Mouse (Mus musculus): Measurements from ENCODE around the gene Rbx1. TPM values are rescaled to one million over a fixed set of nuclear protein-coding genes. Genes with fewer than 3 reads are reported as not detected.

Gene Rbx1
- total and polyA plus RNA-seq, 3 experiments = 228 to 778 (median 307) TPM

DNA sequence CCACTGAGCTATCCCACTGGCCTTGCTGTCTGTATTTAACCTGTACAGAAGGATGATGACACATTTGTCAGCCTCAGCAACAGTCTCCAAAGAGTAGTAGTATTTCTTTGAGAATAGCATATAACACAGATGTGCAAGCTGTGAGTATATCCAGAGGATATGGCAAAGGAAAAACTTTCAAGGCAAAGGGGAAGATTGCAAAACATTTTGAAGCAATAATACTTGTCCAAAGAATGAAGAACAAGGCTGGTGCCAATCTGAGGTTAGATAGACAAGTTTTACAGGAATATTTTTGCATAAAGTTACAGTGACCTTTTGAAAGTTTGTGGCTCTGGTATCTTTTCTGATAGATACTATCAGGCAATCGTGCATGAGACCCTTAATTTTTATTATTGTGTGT is 34.9 kb upstream of the Rbx1 start:
- Histone ChIP-seq H3K27me3 (ENCODE audit: control insufficient read depth in 1 of 2, insufficient read depth in 2 of 2, low read length in 2 of 2) (no peaks in the 10 kb centered on the region), H3K9ac (ENCODE audit: control insufficient read depth, low read depth, low read length, poor library complexity, severe bottlenecking) (no peak overlapping the region), H3K4me3 (ENCODE audit: control insufficient read depth in 1 of 2, insufficient read depth in 1 of 2, low read depth in 2 of 2, low read length in 2 of 2) (no peak overlapping the region), H3K79me2 (ENCODE audit: control insufficient read depth, insufficient read depth, low read length, poor library complexity) (no peaks in the 10 kb centered on the region), H3K9me3 (replicated peaks; ENCODE audit: insufficient read depth, low read length) (no peaks in the 10 kb centered on the region), H3K4me1 (ENCODE audit: control insufficient read depth in 1 of 2, insufficient read depth in 2 of 2, low read length in 2 of 2) (no peaks in the 10 kb centered on the region), H3K27ac (ENCODE audit: control insufficient read depth, low read depth, low read length) (no peak overlapping the region), H3K36me3 (ENCODE audit: control insufficient read depth in 1 of 2, insufficient read depth in 2 of 2, low read length in 2 of 2) (peaks cover 0 to 6% of the 10 kb centered on the region in 2 experiments; a peak in 2 of 4 replicates)
- TF ChIP-seq MXI1 (IDR thresholded peaks at IDR 0.05; ENCODE audit: low read depth, low read length) = no peak
- TF ChIP-seq JUND (IDR thresholded peaks at IDR 0.05; ENCODE audit: low read depth, low read length) = no peak
- no peak for TF ChIP-seq UBTF (IDR thresholded peaks at IDR 0.05; ENCODE audit: borderline replicate concordance, insufficient read depth, low read depth, low read length)
- no peak for TF ChIP-seq EP300 (IDR thresholded peaks at IDR 0.05; ENCODE audit: low read depth in 1 of 2, low read length in 2 of 2)
- no peak for TF ChIP-seq POLR2AphosphoS5 (IDR thresholded peaks at IDR 0.05; ENCODE audit: borderline replicate concordance, low read depth, low read length)
- no peak for DNase-seq (ENCODE audit: low read depth, low spot score)

DNA sequence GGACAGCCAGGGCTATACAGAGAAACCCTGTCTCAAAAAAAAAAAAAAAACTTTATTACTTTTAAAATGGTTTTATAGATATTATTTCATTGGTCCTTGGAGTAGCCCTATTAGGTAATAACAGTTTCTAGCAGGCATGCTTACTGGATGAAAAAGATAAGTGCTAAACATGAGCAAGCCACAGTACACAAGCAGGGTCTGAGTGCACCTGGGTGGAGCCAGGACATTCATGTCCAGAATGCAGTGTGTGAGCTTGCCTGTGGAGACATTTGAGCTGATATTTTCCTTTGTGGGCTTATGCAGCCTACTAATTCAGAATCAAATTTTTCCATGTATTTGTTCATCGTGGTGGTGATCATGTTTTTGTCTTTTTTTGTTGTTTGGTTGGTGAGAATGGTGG is 27.8 kb upstream of the Rbx1 start:
- no peak for TF ChIP-seq POLR2AphosphoS5 (IDR thresholded peaks at IDR 0.05; ENCODE audit: borderline replicate concordance, low read depth, low read length)
- no peak for TF ChIP-seq CHD2 (IDR thresholded peaks at IDR 0.05; ENCODE audit: low read length)
- no peak for TF ChIP-seq NRF1 (IDR thresholded peaks at IDR 0.05; ENCODE audit: insufficient read depth, low read depth, low read length, poor library complexity, severe bottlenecking)
- TF ChIP-seq MAFK (IDR thresholded peaks at IDR 0.05; ENCODE audit: borderline replicate concordance, low read depth, low read length) = no peak
- TF ChIP-seq MYB (IDR thresholded peaks at IDR 0.05; ENCODE audit: low read depth, low read length) = no peak
- no peak for TF ChIP-seq ZKSCAN1 (IDR thresholded peaks at IDR 0.05; ENCODE audit: low read depth, low read length)
- no peak for TF ChIP-seq RAD21 (IDR thresholded peaks at IDR 0.05; ENCODE audit: low read depth, low read length)
- no peak for DNase-seq (ENCODE audit: low read depth, low spot score)
- H3K4me3 ChIP-seq (ENCODE audit: control insufficient read depth in 1 of 2, insufficient read depth in 1 of 2, low read depth in 2 of 2, low read length in 2 of 2) = no peak overlapping the region
- H3K36me3 ChIP-seq (ENCODE audit: control insufficient read depth in 1 of 2, insufficient read depth in 2 of 2, low read length in 2 of 2) = peaks cover 0 to 1% of the 10 kb centered on the region in 2 experiments; a peak in 1 of 4 replicates
- no peaks in the 10 kb centered on the region for H3K79me2 ChIP-seq (ENCODE audit: control insufficient read depth, insufficient read depth, low read length, poor library complexity)
- no peak overlapping the region for H3K27ac ChIP-seq (ENCODE audit: control insufficient read depth, low read depth, low read length)
- no peak overlapping the region for H3K9ac ChIP-seq (ENCODE audit: control insufficient read depth, low read depth, low read length, poor library complexity, severe bottlenecking)
- H3K27me3 ChIP-seq (ENCODE audit: control insufficient read depth in 1 of 2, insufficient read depth in 2 of 2, low read length in 2 of 2) = no peaks in the 10 kb centered on the region
- H3K9me3 ChIP-seq (replicated peaks; ENCODE audit: insufficient read depth, low read length) = no peaks in the 10 kb centered on the region
- no peaks in the 10 kb centered on the region for H3K4me1 ChIP-seq (ENCODE audit: control insufficient read depth in 1 of 2, insufficient read depth in 2 of 2, low read length in 2 of 2)

DNA sequence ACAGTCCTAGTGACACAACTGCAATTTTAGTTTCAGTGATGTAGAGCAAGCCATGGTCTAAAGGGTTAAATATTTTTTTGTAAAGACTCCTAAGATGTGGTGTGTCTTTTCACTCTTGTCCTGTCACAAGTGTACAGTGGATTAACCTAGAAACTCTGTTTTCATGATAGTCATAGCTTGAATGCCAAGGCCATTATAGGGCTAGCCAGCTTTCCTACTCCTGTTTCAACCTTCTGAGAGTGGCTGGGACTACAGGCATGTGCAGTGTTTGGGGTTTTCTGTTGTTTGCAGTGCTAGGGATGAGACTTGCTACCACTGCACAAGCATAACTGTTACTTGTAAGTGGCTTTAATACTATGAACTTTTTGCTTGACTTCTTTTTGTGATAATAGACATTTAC is 26.9 kb upstream of the Rbx1 start:
- no peak for TF ChIP-seq MAZ (IDR thresholded peaks at IDR 0.05; ENCODE audit: low read depth, low read length)
- no peak for TF ChIP-seq GATA1 (IDR thresholded peaks at IDR 0.05; ENCODE audit: low read depth, low read length)
- no peak overlapping the region for H3K9ac ChIP-seq (ENCODE audit: control insufficient read depth, low read depth, low read length, poor library complexity, severe bottlenecking)
- H3K4me1 ChIP-seq (ENCODE audit: control insufficient read depth in 1 of 2, insufficient read depth in 2 of 2, low read length in 2 of 2) = no peaks in the 10 kb centered on the region
- DNase-seq (ENCODE audit: low read depth, low spot score) = no peak
- H3K36me3 ChIP-seq (ENCODE audit: control insufficient read depth in 1 of 2, insufficient read depth in 2 of 2, low read length in 2 of 2) = peaks cover 0 to 1% of the 10 kb centered on the region in 2 experiments; a peak in 1 of 4 replicates
- H3K4me3 ChIP-seq (ENCODE audit: control insufficient read depth in 1 of 2, insufficient read depth in 1 of 2, low read depth in 2 of 2, low read length in 2 of 2) = no peak overlapping the region
- H3K27me3 ChIP-seq (ENCODE audit: control insufficient read depth in 1 of 2, insufficient read depth in 2 of 2, low read length in 2 of 2) = no peaks in the 10 kb centered on the region
- no peaks in the 10 kb centered on the region for H3K9me3 ChIP-seq (replicated peaks; ENCODE audit: insufficient read depth, low read length)
- H3K27ac ChIP-seq (ENCODE audit: control insufficient read depth, low read depth, low read length) = no peak overlapping the region
- no peaks in the 10 kb centered on the region for H3K79me2 ChIP-seq (ENCODE audit: control insufficient read depth, insufficient read depth, low read length, poor library complexity)

Data from MEL (cell line).